Mouse (Mus musculus) heart, embryonic 11.5 days (tissue): ENCODE data around the gene Gm10073. TPM values are rescaled to one million over a fixed set of nuclear protein-coding genes. Genes with fewer than 3 reads are reported as not detected.

Source experiments
- ATAC-seq: fragments of 200-750 bp; cut with Nextera tagmentation; replicated peaks from 2 replicates; pipeline ENCODE4 v1.8.0; 2017; ENCODE audit warnings: moderate library complexity; ENCODE audit not compliant: insufficient number of reproducible peaks, low FRiP score, low TSS enrichment
- H3K27ac ChIP-seq: fragments of 300-500 bp; sonication (generic); 2 replicates; pipeline ENCODE4 v1.5.1; 2014; ENCODE audit warnings: mild to moderate bottlenecking, low read depth, low read length
- H3K27me3 ChIP-seq: fragments of 300-500 bp; sonication (generic); 2 replicates; pipeline ENCODE4 v1.6.1; 2014; ENCODE audit warnings: mild to moderate bottlenecking, low read length, mixed read lengths; ENCODE audit not compliant: control insufficient read depth, insufficient read depth
- H3K36me3 ChIP-seq: fragments of 300-500 bp; sonication (generic); 2 replicates; pipeline ENCODE4 v1.6.1; 2014; ENCODE audit warnings: mild to moderate bottlenecking, low read length, moderate library complexity, mixed read lengths; ENCODE audit not compliant: control insufficient read depth, insufficient read depth
- H3K4me1 ChIP-seq: fragments of 300-500 bp; sonication (generic); 2 replicates; pipeline ENCODE4 v1.6.1; 2014; ENCODE audit warnings: low read length; ENCODE audit not compliant: control insufficient read depth, insufficient read depth
- H3K4me2 ChIP-seq: fragments of 300-500 bp; sonication (generic); 2 replicates; pipeline ENCODE4 v1.6.1; 2014; ENCODE audit warnings: mild to moderate bottlenecking, moderate library complexity
- H3K4me3 ChIP-seq: fragments of 300-500 bp; sonication (generic); 2 replicates; pipeline ENCODE4 v1.5.1; 2014; ENCODE audit warnings: low read depth, low read length
- H3K9ac ChIP-seq: fragments of 300-500 bp; sonication (generic); 2 replicates; pipeline ENCODE4 v1.6.1; 2014; ENCODE audit warnings: mild to moderate bottlenecking, low read depth, low read length, moderate library complexity
- H3K9me3 ChIP-seq: fragments of 300-500 bp; sonication (generic); replicated peaks from 2 replicates; pipeline ENCODE4 v1.6.1; 2016; ENCODE audit warnings: low read length; ENCODE audit not compliant: control insufficient read depth
- WGBS: fragments of 180-500 bp; shearing (Covaris S2); extraction: QIAGEN DNeasy Blood & Tissue Kit; methylation state at CpG from one replicate; pipeline ENCODE4 v1.1.7; 2014; ENCODE audit not compliant: insufficient replicate concordance; 5-methylcytosine and 5-hydroxymethylcytosine counted together
- polyA plus RNA-seq: library from polyadenylated mRNA; unstranded; fragments of >200 nt; fragmentation: Nextera tagmentation; extraction: Ambion mirVana; gene quantifications from 2 replicates; pipeline ENCODE4 v1.2.1, GENCODE M21; 2014

The Gm10073 gene
- polyA plus RNA-seq, 1 experiment from 2014 or later, result 7.6 TPM

DNA sequence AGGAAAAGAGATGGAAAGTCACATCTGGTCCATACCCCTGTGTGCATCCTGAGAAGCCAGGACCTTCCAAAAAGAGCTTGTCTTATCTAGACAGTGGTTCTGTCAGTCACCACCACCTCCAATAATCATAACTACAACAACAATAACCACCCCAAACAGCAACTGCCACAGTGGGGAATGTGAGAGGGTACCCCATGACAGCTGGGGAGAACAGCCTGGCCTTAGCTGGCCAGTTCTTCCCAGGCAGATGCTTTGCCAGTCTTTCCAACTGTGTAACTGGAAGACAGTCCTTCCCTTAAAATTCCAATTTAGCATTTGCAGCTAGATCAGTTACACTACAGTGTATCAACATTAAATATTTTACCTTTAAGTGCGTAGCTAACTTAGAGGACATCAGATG lies 22.4 kb downstream of the Gm10073 start:
- Histone ChIP-seq H3K4me2 (no peak overlapping the region), H3K4me1 (no peaks in the 10 kb centered on the region), H3K9me3 (no peaks in the 10 kb centered on the region), H3K9ac (no peak overlapping the region), H3K27me3 (no peaks in the 10 kb centered on the region), H3K36me3 (peaks cover 19% of the 10 kb centered on the region), H3K27ac (no peak overlapping the region), H3K4me3 (no peak overlapping the region)
- 87% methylated on average over 1 of the region's 1 CpGs for WGBS
- ATAC-seq, result no peak

DNA sequence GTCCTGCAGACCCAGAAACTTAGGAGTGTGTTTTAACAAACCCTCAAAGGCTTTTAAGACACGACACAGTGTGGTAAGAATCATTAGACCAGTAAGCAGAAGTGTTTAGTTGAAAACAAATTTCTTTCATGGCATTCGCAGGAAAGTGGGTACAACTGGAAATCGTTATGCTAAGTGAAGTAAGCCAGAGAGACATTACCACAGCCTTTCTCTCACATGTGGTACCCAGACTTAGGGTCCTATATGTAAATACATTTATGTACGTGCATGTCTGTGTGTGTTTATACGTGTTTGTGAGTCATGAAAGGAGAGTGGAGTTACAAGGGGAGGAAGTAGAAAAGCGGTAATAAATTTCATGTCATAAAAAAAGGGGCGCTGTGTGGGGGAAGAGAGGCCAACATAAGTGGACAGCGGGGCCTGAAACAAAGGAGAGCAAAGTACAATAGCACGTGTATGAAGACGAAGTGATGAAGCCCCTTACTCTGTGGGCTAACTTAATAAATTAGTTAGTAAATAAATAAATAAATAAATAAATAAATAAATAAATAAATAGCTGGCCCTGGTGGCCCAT lies 24.8 kb downstream of the Gm10073 start:
- H3K36me3 ChIP-seq, result peaks cover 21% of the 10 kb centered on the region
- H3K27ac ChIP-seq, result no peak overlapping the region
- no peak overlapping the region for H3K4me2 ChIP-seq
- no peaks in the 10 kb centered on the region for H3K27me3 ChIP-seq
- WGBS, result 83% methylated on average over 10 of the region's 10 CpGs
- no peak overlapping the region for H3K9ac ChIP-seq
- H3K4me3 ChIP-seq, result no peak overlapping the region
- no peak for ATAC-seq
- no peaks in the 10 kb centered on the region for H3K9me3 ChIP-seq
- H3K4me1 ChIP-seq, result no peaks in the 10 kb centered on the region

DNA sequence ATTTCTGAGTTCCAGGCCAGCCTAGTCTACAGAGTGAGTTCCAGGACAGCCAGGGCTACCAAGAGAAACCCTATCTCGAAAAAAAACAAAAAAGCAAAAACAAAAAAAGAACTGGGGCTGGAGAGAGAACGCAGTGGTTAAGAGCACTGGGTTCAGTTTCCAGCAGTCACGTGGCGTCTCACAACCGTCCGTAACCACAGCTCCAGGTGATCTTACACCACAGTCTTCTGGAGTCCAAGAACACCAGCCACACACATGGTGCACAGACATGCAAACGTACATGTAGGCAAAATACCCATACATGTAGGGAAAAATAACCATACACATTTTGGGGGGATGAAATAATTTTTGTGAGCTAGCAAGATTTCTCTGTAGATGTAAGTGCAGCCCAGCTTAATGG lies 26.5 kb downstream of the Gm10073 start:
- no peaks in the 10 kb centered on the region for H3K27me3 ChIP-seq
- H3K36me3 ChIP-seq, result peaks cover 16% of the 10 kb centered on the region; the same call in 1 of the 2 replicates
- no peaks in the 10 kb centered on the region for H3K4me1 ChIP-seq
- H3K9ac ChIP-seq, result no peak overlapping the region
- H3K4me2 ChIP-seq, result no peak overlapping the region
- no peak for ATAC-seq
- WGBS, result 86% methylated on average over 7 of the region's 7 CpGs
- no peak overlapping the region for H3K4me3 ChIP-seq
- no peak overlapping the region for H3K27ac ChIP-seq
- no peaks in the 10 kb centered on the region for H3K9me3 ChIP-seq

DNA sequence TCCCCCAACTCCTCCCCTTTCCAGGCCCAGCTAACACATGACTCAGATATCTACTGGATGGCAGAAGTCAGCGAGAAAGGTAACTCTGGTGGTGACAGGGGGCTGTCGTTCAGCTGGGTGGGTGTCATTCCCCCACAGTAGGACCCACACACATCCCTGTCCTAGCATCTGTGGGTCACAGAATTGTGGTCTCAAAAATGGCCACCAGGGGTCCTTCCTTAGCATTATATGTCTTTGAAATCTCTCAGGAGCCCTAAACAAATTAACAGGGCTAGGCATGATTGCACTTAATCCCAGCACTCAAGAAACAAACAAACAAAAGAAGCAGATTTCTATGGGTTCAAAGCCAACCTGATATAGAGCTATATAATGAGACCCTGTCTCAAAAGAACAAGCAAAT lies 28.1 kb downstream of the Gm10073 start:
- Histone ChIP-seq H3K4me3 (no peak overlapping the region), H3K27ac (no peak overlapping the region), H3K4me1 (no peaks in the 10 kb centered on the region), H3K9me3 (no peaks in the 10 kb centered on the region), H3K36me3 (peaks cover 16% of the 10 kb centered on the region; the same call in 1 of the 2 replicates), H3K9ac (no peak overlapping the region), H3K27me3 (no peaks in the 10 kb centered on the region), H3K4me2 (no peak overlapping the region)
- no peak for ATAC-seq
- 82% methylated on average over 2 of the region's 2 CpGs for WGBS

DNA sequence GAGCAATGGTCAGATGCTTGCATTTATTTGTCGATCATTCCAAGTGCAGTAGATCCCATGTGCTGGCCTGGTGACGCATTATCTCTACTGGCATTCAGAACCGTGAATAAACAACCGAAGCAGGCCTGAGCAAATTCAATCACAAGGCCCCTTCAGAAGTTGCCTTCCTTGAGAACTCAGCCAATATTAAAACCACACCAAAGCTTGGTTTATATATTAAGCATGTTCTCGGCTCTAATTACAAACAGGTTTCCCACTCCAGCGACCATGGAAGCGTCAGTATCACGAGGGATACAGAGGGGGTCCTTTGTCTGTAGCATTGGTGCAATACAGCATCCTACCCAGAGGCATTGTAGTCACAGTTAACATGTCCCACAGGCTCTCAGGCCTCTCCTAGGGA lies 30.2 kb downstream of the Gm10073 start:
- H3K9ac ChIP-seq, result no peak overlapping the region
- no peak overlapping the region for H3K4me3 ChIP-seq
- H3K9me3 ChIP-seq, result no peaks in the 10 kb centered on the region
- peaks cover 17% of the 10 kb centered on the region; the same call in 1 of the 2 replicates for H3K36me3 ChIP-seq
- WGBS, result 82% methylated on average over 8 of the region's 8 CpGs
- H3K4me1 ChIP-seq, result no peaks in the 10 kb centered on the region
- no peaks in the 10 kb centered on the region for H3K27me3 ChIP-seq
- no peak overlapping the region for H3K4me2 ChIP-seq
- no peak for ATAC-seq
- no peak overlapping the region for H3K27ac ChIP-seq

DNA sequence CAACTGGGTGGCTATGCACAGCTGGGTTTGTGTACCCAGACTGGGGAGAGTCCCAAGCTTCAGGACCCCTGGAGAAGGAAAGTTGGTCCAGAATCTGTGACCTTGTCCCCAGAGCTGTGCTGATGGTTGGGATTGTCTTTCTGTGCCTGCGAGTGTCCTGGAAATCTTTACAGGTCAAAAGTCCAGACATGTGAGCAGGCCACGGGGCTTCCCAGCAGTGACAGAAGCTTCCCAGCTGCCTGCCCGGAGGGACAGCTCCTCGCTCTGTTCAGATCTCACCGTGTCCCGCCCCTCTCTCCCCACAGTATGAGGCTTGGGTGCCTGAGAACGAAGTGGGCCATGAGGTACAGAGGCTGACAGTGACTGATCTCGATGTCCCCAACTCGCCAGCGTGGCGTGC lies 32.3 kb downstream of the Gm10073 start:
- Histone ChIP-seq H3K36me3 (peaks cover 18% of the 10 kb centered on the region; the same call in 1 of the 2 replicates), H3K4me1 (no peaks in the 10 kb centered on the region), H3K9ac (no peak overlapping the region), H3K9me3 (no peaks in the 10 kb centered on the region), H3K27me3 (no peaks in the 10 kb centered on the region), H3K27ac (no peak overlapping the region), H3K4me2 (no peak overlapping the region), H3K4me3 (no peak overlapping the region)
- ATAC-seq, result no peak
- 68% methylated on average over 11 of the region's 11 CpGs for WGBS

DNA sequence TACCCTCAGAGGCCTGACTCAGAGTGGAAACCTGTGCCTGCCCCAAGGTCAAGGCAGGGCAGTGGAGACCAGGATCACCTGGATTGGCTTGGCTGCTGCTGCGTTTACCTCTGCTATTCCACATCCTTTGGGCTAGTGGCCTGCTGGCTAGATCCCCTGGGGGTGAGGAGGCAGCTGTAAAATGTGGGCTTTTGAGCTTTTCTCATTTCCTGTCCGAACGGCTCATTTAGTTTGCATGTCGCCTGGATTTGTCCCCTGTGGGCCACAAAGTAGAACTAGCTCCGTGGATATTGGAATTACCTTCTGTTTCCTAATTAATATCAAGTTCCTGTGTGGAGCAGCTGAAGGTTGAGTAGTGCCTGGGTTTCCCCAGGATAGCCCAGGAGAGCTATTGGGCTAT lies 34.1 kb downstream of the Gm10073 start:
- no peak overlapping the region for H3K9ac ChIP-seq
- peaks cover 9% of the 10 kb centered on the region; the same call in 1 of the 2 replicates for H3K36me3 ChIP-seq
- no peak for ATAC-seq
- no peak overlapping the region for H3K4me3 ChIP-seq
- H3K27ac ChIP-seq, result no peak overlapping the region
- no peak overlapping the region for H3K4me2 ChIP-seq
- 58% methylated on average over 5 of the region's 5 CpGs for WGBS
- H3K4me1 ChIP-seq, result no peaks in the 10 kb centered on the region
- H3K9me3 ChIP-seq, result no peaks in the 10 kb centered on the region
- no peaks in the 10 kb centered on the region for H3K27me3 ChIP-seq

DNA sequence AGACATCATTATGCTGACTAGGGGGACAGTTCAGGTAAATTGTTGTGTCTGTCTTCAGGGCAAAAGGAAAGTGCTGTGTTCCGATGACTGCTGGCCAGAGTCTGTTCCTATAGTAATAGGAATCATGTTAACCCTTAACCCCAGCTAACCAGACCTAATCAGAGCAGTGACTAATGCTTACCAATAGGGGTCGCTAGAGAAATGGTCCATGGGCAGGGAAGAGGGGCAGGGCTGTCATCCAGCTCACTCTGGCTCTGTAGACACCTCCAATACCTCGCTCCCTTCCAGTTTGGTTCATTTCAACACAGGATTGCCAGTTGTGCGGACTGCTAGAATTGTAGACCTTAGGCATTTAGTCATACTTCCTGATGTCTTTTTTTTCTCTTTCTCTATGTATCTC lies 37.8 kb downstream of the Gm10073 start:
- Histone ChIP-seq H3K9me3 (no peaks in the 10 kb centered on the region), H3K4me1 (0 out of 2 replicates have a peak, but pooled peaks cover 3% of the 10 kb centered on the region), H3K9ac (no peak overlapping the region), H3K27me3 (no peaks in the 10 kb centered on the region), H3K4me3 (no peak overlapping the region), H3K27ac (no peak overlapping the region), H3K4me2 (no peak overlapping the region), H3K36me3 (peaks cover 7% of the 10 kb centered on the region)
- ATAC-seq, result no peak
- 73% methylated on average over 4 of the region's 4 CpGs for WGBS

DNA sequence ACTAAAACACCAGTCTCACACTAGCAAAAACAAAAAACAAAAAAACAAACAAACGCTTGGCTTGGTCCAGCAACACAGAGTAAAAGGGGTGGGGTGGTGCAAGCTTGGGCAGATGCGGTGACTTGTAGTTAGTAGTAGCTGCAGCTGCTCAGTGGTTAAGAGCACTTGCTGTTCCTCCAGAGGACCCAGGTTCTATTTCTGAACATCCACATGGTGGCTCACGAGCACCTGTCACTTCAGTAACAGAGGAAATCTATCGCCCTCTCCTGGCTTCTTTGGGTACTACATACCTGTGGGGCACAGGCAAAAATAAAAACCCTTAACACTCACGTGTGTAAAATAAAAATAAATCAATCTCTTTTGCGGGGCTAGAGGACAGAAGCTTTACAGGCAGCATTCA lies 38.8 kb downstream of the Gm10073 start:
- no peak overlapping the region for H3K4me2 ChIP-seq
- 0 out of 2 replicates have a peak, but pooled peaks cover 3% of the 10 kb centered on the region for H3K4me1 ChIP-seq
- H3K27ac ChIP-seq, result no peak overlapping the region
- ATAC-seq, result no peak
- peaks cover 9% of the 10 kb centered on the region for H3K36me3 ChIP-seq
- no peaks in the 10 kb centered on the region for H3K27me3 ChIP-seq
- 37% methylated on average over 6 of the region's 6 CpGs for WGBS
- no peak overlapping the region for H3K9ac ChIP-seq
- no peak overlapping the region for H3K4me3 ChIP-seq
- H3K9me3 ChIP-seq, result no peaks in the 10 kb centered on the region
